Mouse (Mus musculus) adrenal gland, adult 2 months (tissue): ENCODE measurements at regions not wholly inside any gene's neighbourhood (a gene's known extent, or its start where the extent isn't known, plus 50 kb on each side); places are given as distances from the start of the nearest gene placed in this dataset.

ENCODE experiments used
- DNase-seq: peaks from one replicate; pipeline ENCODE4 v3.0.0; 2021
- microRNA-seq, 2 experiments: library from miRNA; unstranded; fragments of <30 nt; microRNA quantifications; one replicate each; pipeline ENCODE4 v1.2.0; 2021

- no peak for DNase-seq
Measured at GRCm38 (mm10) chr8:36041222-36041864, 275.8 kb downstream of the Gm19410 start.

GRCm38 (mm10) chr8:36042594-36042993 is 277.0 kb downstream of the Gm19410 start:
- no peak for DNase-seq

Small RNA genes lying in the stretch of these regions (microRNA-seq; reads per million reads assigned to microRNA genes)
- 0 reads per million in 2 experiments for gene Gm22030
